Mouse (Mus musculus) C2C12 (cell line): ENCODE results near the gene Mef2c. TPM values are rescaled to one million over a fixed set of nuclear protein-coding genes. Genes with fewer than 3 reads are reported as not detected.

ENCODE experiments used
- H3K27me3 ChIP-seq: one replicate; pipeline ENCODE4 v1.6.1; 2011; ENCODE audit not compliant: control insufficient read depth, insufficient read depth, insufficient read length
- H3K36me3 ChIP-seq: one replicate; pipeline ENCODE4 v1.6.1; 2011; ENCODE audit not compliant: control insufficient read depth, insufficient read depth
- H3K4me3 ChIP-seq: one replicate; pipeline ENCODE4 v1.5.1; 2011; ENCODE audit warnings: mild to moderate bottlenecking, control low read depth; ENCODE audit not compliant: poor library complexity, insufficient read depth, severe bottlenecking
- H3K79me2 ChIP-seq: one replicate; pipeline ENCODE4 v1.6.1; 2011; ENCODE audit not compliant: control insufficient read depth, insufficient read depth
- H3K79me3 ChIP-seq: one replicate; pipeline ENCODE4 v1.6.1; 2011; ENCODE audit warnings: low read depth, control low read depth
- H3ac ChIP-seq: one replicate; pipeline ENCODE3; 2011; ENCODE audit warnings: low read depth; ENCODE audit not compliant: control insufficient read depth, insufficient read length
- CEBPB ChIP-seq: IDR thresholded peaks from one replicate; pipeline ENCODE4 v1.6.1; 2011; ENCODE audit warnings: low read depth, mild to moderate bottlenecking, control low read depth, moderate library complexity
- CTCF ChIP-seq: IDR thresholded peaks from one replicate; pipeline ENCODE4 v1.5.1; 2011; ENCODE audit not compliant: control insufficient read depth, insufficient read depth, insufficient read length
- FOSL1 ChIP-seq: IDR thresholded peaks from one replicate; pipeline ENCODE4 v1.8.0; 2011; ENCODE audit warnings: mild to moderate bottlenecking, low read length; ENCODE audit not compliant: poor library complexity, insufficient read depth, severe bottlenecking
- MAX ChIP-seq: IDR thresholded peaks from one replicate; pipeline ENCODE4 v1.6.1; 2011; ENCODE audit warnings: mild to moderate bottlenecking, control low read depth
- MYOD1 ChIP-seq: IDR thresholded peaks from one replicate; pipeline ENCODE4 v1.6.1; 2011; ENCODE audit warnings: low read depth; ENCODE audit not compliant: control insufficient read depth, insufficient read length
- MYOG ChIP-seq: IDR thresholded peaks from one replicate; pipeline ENCODE4 v1.6.1; 2011; ENCODE audit not compliant: control insufficient read depth, insufficient read length; ENCODE audit errors: extremely low read depth
- USF1 ChIP-seq: IDR thresholded peaks from one replicate; pipeline ENCODE4 v1.6.1; 2011; ENCODE audit warnings: low read depth, mild to moderate bottlenecking, control low read depth, moderate library complexity
- polyA plus RNA-seq: library from polyadenylated mRNA; unstranded; fragments of >200 nt; fragmentation: generic; extraction: Trizol; gene quantifications from one replicate; pipeline ENCODE4 v1.2.1, GENCODE M21; 2012; ENCODE audit warnings: missing spikeins

Mef2c gene
- polyA plus RNA-seq, 1 experiment: 2.5 TPM

- Histone ChIP-seq H3K36me3 (no peaks in the 10 kb centered on the region), H3K79me3 (no peaks in the 10 kb centered on the region), H3ac (no peak overlapping the region), H3K27me3 (no peaks in the 10 kb centered on the region), H3K4me3 (no peak overlapping the region), H3K79me2 (no peaks in the 10 kb centered on the region)
- TF ChIP-seq CEBPB (no peak), USF1 (no peak), MAX (no peak), MYOD1 (no peak), CTCF (no peak), MYOG (no peak), FOSL1 (no peak)
These were observed 124.3 kb downstream of the Mef2c start for GRCm38 (mm10) chr13:83628139-83628538.

GRCm38 (mm10) chr13:83633155-83633554, 129.3 kb downstream of the Mef2c start:
- Histone ChIP-seq H3K79me2 (no peaks in the 10 kb centered on the region), H3K36me3 (no peaks in the 10 kb centered on the region), H3K27me3 (no peaks in the 10 kb centered on the region), H3K79me3 (no peaks in the 10 kb centered on the region), H3ac (no peak overlapping the region), H3K4me3 (no peak overlapping the region)
- TF ChIP-seq FOSL1 (no peak), MYOD1 (no peak)

GRCm38 (mm10) chr13:83635218-83635617, 131.4 kb downstream of the Mef2c start:
- Histone ChIP-seq H3K36me3 (no peaks in the 10 kb centered on the region), H3ac (no peak overlapping the region), H3K79me2 (no peaks in the 10 kb centered on the region), H3K27me3 (no peaks in the 10 kb centered on the region), H3K4me3 (no peak overlapping the region), H3K79me3 (no peaks in the 10 kb centered on the region)
- TF ChIP-seq MYOG (no peak), MYOD1 (no peak), CTCF (no peak), USF1 (no peak), CEBPB (no peak), FOSL1 (no peak)

DNA sequence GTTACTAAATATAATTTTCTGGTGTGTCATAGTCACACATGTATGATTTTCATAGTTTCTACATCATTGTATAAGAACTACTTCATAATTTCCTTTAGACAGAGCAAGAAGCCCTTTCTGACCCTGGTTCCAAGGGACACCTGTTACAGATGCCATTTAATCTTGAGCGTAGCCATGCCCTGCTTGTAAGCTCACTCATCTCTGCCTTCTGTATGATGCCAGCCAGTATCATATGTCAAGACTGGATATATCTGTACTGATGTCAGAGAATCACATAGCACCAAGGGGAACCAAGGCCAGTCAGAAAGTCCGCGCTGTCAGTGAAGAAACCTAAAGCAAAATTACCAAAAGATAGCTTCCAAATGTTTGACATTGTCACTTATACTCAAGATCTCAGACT, 133.8 kb downstream of the Mef2c start:
- Histone ChIP-seq H3K79me2 (no peaks in the 10 kb centered on the region), H3K27me3 (no peaks in the 10 kb centered on the region), H3ac (no peak overlapping the region), H3K79me3 (no peaks in the 10 kb centered on the region), H3K4me3 (no peak overlapping the region), H3K36me3 (no peaks in the 10 kb centered on the region)
- TF ChIP-seq FOSL1: no peak
- TF ChIP-seq CTCF: no peak
- TF ChIP-seq CEBPB: no peak
- no peak for TF ChIP-seq MAX
- no peak for TF ChIP-seq USF1

DNA sequence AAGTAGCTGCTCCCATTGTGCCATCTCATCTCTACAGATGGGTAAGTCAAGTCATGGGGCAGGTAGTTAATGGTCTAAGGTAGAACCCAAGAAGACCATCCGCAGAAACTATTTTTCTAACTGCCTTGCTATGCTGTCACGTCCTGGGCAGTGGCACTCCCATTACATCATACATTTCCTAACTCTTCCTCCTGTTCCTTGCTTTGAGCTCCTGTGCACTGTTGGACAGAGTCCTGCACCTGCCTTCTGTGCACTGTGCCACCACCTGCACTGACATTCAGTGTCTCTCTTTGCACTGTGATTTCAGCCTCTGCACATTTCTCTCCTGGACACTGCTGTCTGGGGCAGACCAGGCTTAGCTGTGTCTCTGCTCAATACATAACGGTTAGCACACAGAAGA, 134.9 kb downstream of the Mef2c start:
- Histone ChIP-seq H3ac (no peak overlapping the region), H3K79me3 (no peaks in the 10 kb centered on the region), H3K27me3 (no peaks in the 10 kb centered on the region), H3K79me2 (no peaks in the 10 kb centered on the region), H3K36me3 (no peaks in the 10 kb centered on the region), H3K4me3 (no peak overlapping the region)
- no peak for TF ChIP-seq CTCF
- TF ChIP-seq MYOG: no peak
- TF ChIP-seq MYOD1: no peak
- TF ChIP-seq CEBPB: no peak
- TF ChIP-seq USF1: no peak
- no peak for TF ChIP-seq FOSL1
- TF ChIP-seq MAX: no peak

DNA sequence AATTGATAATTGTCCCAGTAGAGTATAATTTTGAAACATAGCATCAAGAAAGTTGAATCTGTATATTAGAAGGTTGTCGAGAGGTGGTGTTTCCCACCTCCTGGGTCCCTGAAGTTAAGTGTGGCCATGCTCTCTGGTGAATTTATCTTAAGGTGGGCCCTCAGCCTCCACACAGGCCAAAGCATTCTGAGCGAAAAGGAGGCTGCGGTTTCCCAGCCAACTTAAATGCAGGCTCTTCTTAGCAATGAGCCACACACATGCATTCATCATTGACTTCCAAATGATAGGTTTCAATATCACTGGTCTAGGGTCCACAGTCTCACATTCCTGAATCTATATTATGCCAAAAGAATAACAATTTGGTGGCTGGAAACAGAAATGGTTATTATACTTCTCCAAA, 145.2 kb downstream of the Mef2c start:
- no peaks in the 10 kb centered on the region for H3K79me2 ChIP-seq
- H3K4me3 ChIP-seq: no peak overlapping the region
- no peaks in the 10 kb centered on the region for H3K36me3 ChIP-seq
- TF ChIP-seq CTCF (no peak), MYOD1 (no peak), MAX (no peak), USF1 (no peak), MYOG (no peak), FOSL1 (no peak), CEBPB (no peak)
- no peaks in the 10 kb centered on the region for H3K79me3 ChIP-seq
- H3ac ChIP-seq: no peak overlapping the region
- no peaks in the 10 kb centered on the region for H3K27me3 ChIP-seq

DNA sequence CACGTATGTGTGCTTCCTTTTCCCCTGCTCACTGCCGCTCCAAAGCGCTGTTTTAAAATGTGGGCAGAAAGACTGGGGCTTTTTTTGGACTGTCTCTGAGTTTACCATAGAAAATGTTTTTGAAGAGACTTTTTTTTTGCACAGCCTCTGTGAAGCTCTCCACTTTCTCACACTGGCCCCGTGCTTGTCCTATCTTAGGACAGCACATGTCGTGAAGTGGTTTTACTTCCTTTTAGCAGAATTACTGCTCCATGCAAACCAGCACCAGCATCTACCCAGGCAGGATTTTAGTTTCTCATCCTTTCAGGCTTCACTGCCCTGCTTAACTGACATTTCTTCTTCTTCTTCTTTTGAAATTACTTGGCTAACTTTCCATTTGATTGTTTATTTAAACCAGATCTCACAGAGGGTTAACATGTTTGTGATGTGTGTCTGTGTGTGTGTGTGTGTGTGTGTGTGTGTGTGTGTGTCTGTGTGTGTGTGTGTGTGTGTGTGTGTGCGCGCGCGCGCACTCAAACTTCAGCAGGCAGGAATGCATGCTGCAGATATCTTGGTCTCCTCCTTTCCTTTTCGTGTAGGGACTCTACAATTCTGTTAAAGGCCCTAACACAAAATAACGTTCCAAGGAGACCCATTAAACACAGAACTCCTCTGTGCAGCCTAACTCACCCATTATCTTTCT, 146.1 kb downstream of the Mef2c start:
- H3K79me2 ChIP-seq: no peaks in the 10 kb centered on the region
- H3ac ChIP-seq: no peak overlapping the region
- TF ChIP-seq CTCF (no peak), MYOD1 (no peak), FOSL1 (no peak), CEBPB (no peak), USF1 (no peak), MAX (no peak), MYOG (no peak)
- H3K27me3 ChIP-seq: no peaks in the 10 kb centered on the region
- no peak overlapping the region for H3K4me3 ChIP-seq
- H3K79me3 ChIP-seq: no peaks in the 10 kb centered on the region
- H3K36me3 ChIP-seq: no peaks in the 10 kb centered on the region
